Mouse (Mus musculus): Measurements from ENCODE around the gene Myocd.
A peak's percentile ranks its signal among the peaks of the same experiment; 100 is the strongest.

Myocd gene

GRCm38 (mm10) chr11:65214954-65215629 is 54.7 kb downstream of the Myocd start:
- peak in 1 of 2 experiments; percentile 8 for DNase-seq (ENCODE audit: low spot score in 2 of 2)

GRCm38 (mm10) chr11:65213806-65214205 is 56.0 kb downstream of the Myocd start:
- DNase-seq (ENCODE audit: low spot score in 2 of 2) = no peak

GRCm38 (mm10) chr11:65211701-65212100 is 58.1 kb downstream of the Myocd start:
- no peak for DNase-seq (ENCODE audit: low spot score in 2 of 2)

- DNase-seq (ENCODE audit: low spot score in 2 of 2) = no peak
Measured at GRCm38 (mm10) chr11:65209441-65209840, 60.3 kb downstream of the Myocd start.

GRCm38 (mm10) chr11:65205306-65205705 is 64.5 kb downstream of the Myocd start:
- DNase-seq (ENCODE audit: low spot score in 2 of 2) = no peak

- DNase-seq (ENCODE audit: low spot score in 2 of 2) = no peak
Measured at GRCm38 (mm10) chr11:65204651-65205050, 65.1 kb downstream of the Myocd start.

- DNase-seq (ENCODE audit: low spot score in 2 of 2) = no peak
Measured at GRCm38 (mm10) chr11:65203020-65203419, 66.8 kb downstream of the Myocd start.

GRCm38 (mm10) chr11:65202236-65202635 is 67.6 kb downstream of the Myocd start:
- DNase-seq (ENCODE audit: low spot score in 2 of 2) = no peak

- DNase-seq (ENCODE audit: low spot score in 2 of 2) = no peak
Measured at GRCm38 (mm10) chr11:65198026-65198425, 71.8 kb downstream of the Myocd start.

GRCm38 (mm10) chr11:65197280-65197679 is 72.5 kb downstream of the Myocd start:
- peak; percentile 43 to 82 for DNase-seq (ENCODE audit: low spot score in 2 of 2)

GRCm38 (mm10) chr11:65186974-65187373 is 82.8 kb downstream of the Myocd start:
- no peak for DNase-seq (ENCODE audit: low spot score in 2 of 2)

- no peak for DNase-seq (ENCODE audit: low spot score in 2 of 2)
Measured at GRCm38 (mm10) chr11:65185114-65185513, 84.7 kb downstream of the Myocd start.

GRCm38 (mm10) chr11:65170121-65170750 is 99.6 kb downstream of the Myocd start:
- DNase-seq (ENCODE audit: low spot score in 2 of 2) = no peak

GRCm38 (mm10) chr11:65162767-65163120 is 107.0 kb downstream of the Myocd start, which contains the start of gene Arhgap44:
TSS of gene Arhgap44 (minus strand) at chr11:65162961.
- DNase-seq (ENCODE audit: low spot score in 2 of 2) = peak; percentile 48 to 62

GRCm38 (mm10) chr11:65161881-65162766 is 107.7 kb downstream of the Myocd start:
- peak; percentile 20 to 37 for DNase-seq (ENCODE audit: low spot score in 2 of 2)

GRCm38 (mm10) chr11:65160991-65161880 is 108.6 kb downstream of the Myocd start:
- no peak for DNase-seq (ENCODE audit: low spot score in 2 of 2)

GRCm38 (mm10) chr11:65159791-65160190 is 110.0 kb downstream of the Myocd start, which contains the start of gene 1700086D15Rik:
TSS of gene 1700086D15Rik (minus strand) at chr11:65159891.
- no peak for DNase-seq (ENCODE audit: low spot score in 2 of 2)

GRCm38 (mm10) chr11:65158658-65158990 is 111.2 kb downstream of the Myocd start:
- no peak for DNase-seq (ENCODE audit: low spot score in 2 of 2)

GRCm38 (mm10) chr11:65157966-65158657 is 111.7 kb downstream of the Myocd start:
- DNase-seq (ENCODE audit: low spot score in 2 of 2) = no peak

GRCm38 (mm10) chr11:65153006-65153405 is 116.8 kb downstream of the Myocd start:
- DNase-seq (ENCODE audit: low spot score in 2 of 2) = no peak

GRCm38 (mm10) chr11:65148441-65148840 is 121.3 kb downstream of the Myocd start:
- DNase-seq (ENCODE audit: low spot score in 2 of 2) = no peak
